Mouse (Mus musculus) lung, embryonic 16.5 days (tissue): Measurements from ENCODE around the gene Crat. TPM values are rescaled to one million over a fixed set of nuclear protein-coding genes. Genes with fewer than 3 reads are reported as not detected.
A peak's percentile ranks its signal among the peaks of the same experiment; 100 is the strongest.

Experiments used
- ATAC-seq: fragments of 200-750 bp; cut with Nextera tagmentation; 2 replicates; pipeline ENCODE4 v1.8.0; 2017; ENCODE audit warnings: low read depth, mild to moderate bottlenecking, moderate library complexity
- H3K27ac ChIP-seq: fragments of 300-500 bp; sonication (generic); 2 replicates; pipeline ENCODE4 v1.5.1; 2014; ENCODE audit warnings: mild to moderate bottlenecking, control low read depth, low read length
- H3K27me3 ChIP-seq: fragments of 300-500 bp; sonication (generic); 2 replicates; pipeline ENCODE4 v1.6.1; 2014; ENCODE audit warnings: low read depth, low read length, mixed read lengths; ENCODE audit not compliant: control insufficient read depth, insufficient read depth
- H3K36me3 ChIP-seq: fragments of 300-500 bp; sonication (generic); 2 replicates; pipeline ENCODE4 v1.6.1; 2014; ENCODE audit warnings: low read length; ENCODE audit not compliant: control insufficient read depth, insufficient read depth
- H3K4me1 ChIP-seq: fragments of 300-500 bp; sonication (generic); replicated peaks from 2 replicates; pipeline ENCODE4 v1.6.1; 2014; ENCODE audit warnings: low read length, mixed read lengths; ENCODE audit not compliant: control insufficient read depth, insufficient read depth
- H3K4me2 ChIP-seq: fragments of 300-500 bp; sonication (generic); 2 replicates; pipeline ENCODE4 v1.6.1; 2014; ENCODE audit warnings: low read depth, low read length, control low read depth
- H3K4me3 ChIP-seq: fragments of 300-500 bp; sonication (generic); 2 replicates; pipeline ENCODE4 v1.5.1; 2014; ENCODE audit warnings: mild to moderate bottlenecking, low read length, control low read depth
- H3K9ac ChIP-seq: fragments of 300-500 bp; sonication (generic); 2 replicates; pipeline ENCODE4 v1.6.1; 2014; ENCODE audit warnings: low read length, control low read depth
- H3K9me3 ChIP-seq: fragments of 300-500 bp; sonication (generic); 2 replicates; pipeline ENCODE4 v1.6.1; 2016; ENCODE audit warnings: low read length; ENCODE audit not compliant: control insufficient read depth
- WGBS: fragments of 180-500 bp; shearing (Covaris S2); extraction: QIAGEN DNeasy Blood & Tissue Kit; methylation state at CpG from one replicate; pipeline ENCODE4 v1.1.7; 2014; 5-methylcytosine and 5-hydroxymethylcytosine counted together
- polyA plus RNA-seq: library from polyadenylated mRNA; unstranded; fragments of >200 nt; fragmentation: Nextera tagmentation; extraction: Ambion mirVana; gene quantifications from 2 replicates; pipeline ENCODE4 v1.2.1, GENCODE M21; 2015

Crat gene
- polyA plus RNA-seq = 39.3 and 42.4 TPM in 2 replicates

GRCm38 (mm10) chr2:30415157-30415935 is at the start of gene Crat:
Crat (minus strand) TSS chr2:30415813.
- Histone ChIP-seq H3K4me2 (peak within 1 kb of the TSS; percentile 91), H3K4me3 (peak within 1 kb of the TSS; percentile 64), H3K27ac (peak within 1 kb of the TSS; percentile 98), H3K36me3 (no peaks in the 10 kb centered on the region), H3K9me3 (no peaks in the 10 kb centered on the region), H3K9ac (peak within 1 kb of the TSS; percentile 90), H3K4me1 (peaks cover 26% of the 10 kb centered on the region), H3K27me3 (no peaks in the 10 kb centered on the region)
- ATAC-seq = peak; percentile 94
- WGBS = 1% methylated on average over 53 of the region's 58 CpGs

GRCm38 (mm10) chr2:30464411-30464810 is 48.8 kb upstream of the Crat start:
- H3K4me1 ChIP-seq = peaks cover 27% of the 10 kb centered on the region

GRCm38 (mm10) chr2:30463904-30464330 is 48.3 kb upstream of the Crat start:
- Histone ChIP-seq H3K9ac (peak overlapping the region; percentile 61), H3K9me3 (peaks cover 3% of the 10 kb centered on the region; the same call in 1 of the 2 replicates), H3K36me3 (no peaks in the 10 kb centered on the region), H3K27ac (peak overlapping the region; percentile 94), H3K4me1 (peaks cover 27% of the 10 kb centered on the region), H3K4me2 (peak overlapping the region; percentile 77), H3K27me3 (no peaks in the 10 kb centered on the region), H3K4me3 (peak overlapping the region; percentile 52)
- WGBS = under 1% methylated on average over 9 of the region's 9 CpGs
- ATAC-seq = peak; percentile 91

More at GRCm38 (mm10) chr2:30464411-30464810, 48.8 kb upstream of the Crat start:
- no peak for ATAC-seq
- peaks cover 3% of the 10 kb centered on the region; the same call in 1 of the 2 replicates for H3K9me3 ChIP-seq
- H3K27me3 ChIP-seq = no peaks in the 10 kb centered on the region
- H3K4me2 ChIP-seq = peak overlapping the region; percentile 77
- H3K27ac ChIP-seq = peak overlapping the region; percentile 94
- no peaks in the 10 kb centered on the region for H3K36me3 ChIP-seq
- H3K9ac ChIP-seq = peak overlapping the region; percentile 61
- 39% methylated on average over 5 of the region's 5 CpGs for WGBS
- H3K4me3 ChIP-seq = peak overlapping the region; percentile 52

- Histone ChIP-seq H3K36me3 (no peaks in the 10 kb centered on the region), H3K27ac (peak overlapping the region; percentile 94), H3K4me2 (peak overlapping the region; percentile 77), H3K27me3 (no peaks in the 10 kb centered on the region), H3K4me3 (peak overlapping the region; percentile 52), H3K4me1 (peaks cover 25% of the 10 kb centered on the region), H3K9me3 (peaks cover 3% of the 10 kb centered on the region; the same call in 1 of the 2 replicates), H3K9ac (peak overlapping the region; percentile 61)
- ATAC-seq = peak; percentile 78
- WGBS = 6% methylated on average over 5 of the region's 5 CpGs
Observed at GRCm38 (mm10) chr2:30463341-30463761, 47.7 kb upstream of the Crat start.

GRCm38 (mm10) chr2:30459241-30459640 is 43.6 kb upstream of the Crat start:
- H3K4me1 ChIP-seq = peaks cover 18% of the 10 kb centered on the region
- H3K27ac ChIP-seq = no peak overlapping the region
- peaks cover 2% of the 10 kb centered on the region; the same call in 1 of the 2 replicates for H3K36me3 ChIP-seq
- H3K4me3 ChIP-seq = no peak overlapping the region
- no peak overlapping the region for H3K4me2 ChIP-seq
- peaks cover 3% of the 10 kb centered on the region; the same call in 1 of the 2 replicates for H3K9me3 ChIP-seq
- ATAC-seq = no peak
- H3K9ac ChIP-seq = no peak overlapping the region
- no peaks in the 10 kb centered on the region for H3K27me3 ChIP-seq
- WGBS = 89% methylated on average over 6 of the region's 6 CpGs

- H3K27ac ChIP-seq = peak overlapping the region; percentile 36; the same call in 1 of the 2 replicates
- H3K9me3 ChIP-seq = peaks cover 3% of the 10 kb centered on the region; the same call in 1 of the 2 replicates
- no peak overlapping the region for H3K4me2 ChIP-seq
- 61% methylated on average over 6 of the region's 6 CpGs for WGBS
- no peak for ATAC-seq
- H3K27me3 ChIP-seq = no peaks in the 10 kb centered on the region
- H3K4me1 ChIP-seq = peaks cover 9% of the 10 kb centered on the region
- H3K9ac ChIP-seq = no peak overlapping the region
- no peak overlapping the region for H3K4me3 ChIP-seq
- H3K36me3 ChIP-seq = peaks cover 2% of the 10 kb centered on the region
Observed at GRCm38 (mm10) chr2:30458349-30458748, 42.7 kb upstream of the Crat start.

GRCm38 (mm10) chr2:30456104-30456980 is 40.7 kb upstream of the Crat start:
- Histone ChIP-seq H3K27me3 (no peaks in the 10 kb centered on the region), H3K36me3 (peaks cover 2% of the 10 kb centered on the region), H3K4me2 (no peak overlapping the region), H3K27ac (no peak overlapping the region), H3K4me1 (peaks cover 3% of the 10 kb centered on the region), H3K4me3 (no peak overlapping the region), H3K9me3 (no peaks in the 10 kb centered on the region), H3K9ac (peak overlapping the region; percentile 9; the same call in 1 of the 2 replicates)
- ATAC-seq = no peak
- WGBS = 59% methylated on average over 13 of the region's 13 CpGs

GRCm38 (mm10) chr2:30454587-30454986 is 39.0 kb upstream of the Crat start:
- H3K27ac ChIP-seq = no peak overlapping the region
- ATAC-seq = no peak
- H3K4me2 ChIP-seq = no peak overlapping the region
- H3K4me1 ChIP-seq = peaks cover 5% of the 10 kb centered on the region
- no peaks in the 10 kb centered on the region for H3K27me3 ChIP-seq
- no peak overlapping the region for H3K9ac ChIP-seq
- H3K4me3 ChIP-seq = no peak overlapping the region
- peaks cover 13% of the 10 kb centered on the region for H3K36me3 ChIP-seq
- WGBS = 70% methylated on average over 5 of the region's 5 CpGs
- peaks cover 5% of the 10 kb centered on the region for H3K9me3 ChIP-seq

- H3K4me1 ChIP-seq = peaks cover 5% of the 10 kb centered on the region
- no peak overlapping the region for H3K4me2 ChIP-seq
- WGBS = 63% methylated on average over 3 of the region's 3 CpGs
- no peak overlapping the region for H3K4me3 ChIP-seq
- no peak overlapping the region for H3K9ac ChIP-seq
- no peaks in the 10 kb centered on the region for H3K27me3 ChIP-seq
- ATAC-seq = no peak
- no peak overlapping the region for H3K27ac ChIP-seq
- peaks cover 19% of the 10 kb centered on the region for H3K36me3 ChIP-seq
- H3K9me3 ChIP-seq = peaks cover 5% of the 10 kb centered on the region
Observed at GRCm38 (mm10) chr2:30453570-30453969, 38.0 kb upstream of the Crat start.
